Mouse (Mus musculus): ENCODE measurements around the gene Cfap65.

DNA sequence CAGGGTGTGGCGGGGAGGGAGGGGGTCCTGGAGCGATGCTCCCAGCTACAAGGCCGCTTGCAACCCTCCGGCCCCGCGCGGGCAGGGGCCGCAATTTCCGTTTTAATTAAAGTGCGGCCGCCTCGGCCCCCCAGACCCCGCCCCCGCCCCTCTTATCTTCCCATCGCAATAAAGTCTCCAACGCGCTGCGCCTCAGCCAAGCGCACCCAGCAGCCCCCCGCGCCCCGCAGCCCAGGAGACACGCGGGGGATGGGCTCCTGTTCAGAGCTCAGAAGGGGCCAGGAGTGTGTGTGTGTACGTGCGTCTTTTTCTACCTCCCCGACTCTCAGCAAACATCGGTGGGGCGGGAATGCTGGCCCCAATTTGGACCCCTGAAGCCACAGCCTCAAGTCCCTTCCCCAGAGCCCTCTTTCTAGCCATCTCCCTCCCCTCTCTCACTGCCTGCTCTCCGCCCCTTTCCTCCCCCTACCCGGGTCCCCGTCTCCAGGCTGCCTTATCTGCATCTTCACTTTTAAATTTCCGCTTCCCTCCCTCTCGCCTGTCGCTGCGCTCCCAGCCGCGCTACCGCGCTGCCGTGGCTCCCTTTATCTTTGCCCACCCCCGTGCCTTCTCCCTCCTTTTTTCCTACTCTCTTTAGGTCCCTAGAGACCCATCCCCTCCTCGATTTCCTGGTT is 49.9 kb downstream of the Cfap65 start, which contains the start of gene Fev:
- TF ChIP-seq CTCF (IDR thresholded peaks at IDR 0.05; ENCODE audit: extremely low read depth, insufficient read length, insufficient replicate concordance, low read depth, low read length) (no peak), POLR2A (IDR thresholded peaks at IDR 0.05; ENCODE audit: low read depth, low read length) (no peak)
